Mouse (Mus musculus) bone marrow, adult 2 months (tissue): ENCODE measurements at regions not wholly inside any gene's neighbourhood (a gene's known extent, or its start where the extent isn't known, plus 50 kb on each side); places are given as distances from the start of the nearest gene placed in this dataset.

Source experiments
- CTCF ChIP-seq: fragments of 200-500 bp; IDR thresholded peaks from 2 replicates; pipeline ENCODE4 v1.5.1; 2011; ENCODE audit warnings: low read length, control low read depth; ENCODE audit not compliant: control insufficient read depth, insufficient read depth
- POLR2A ChIP-seq: fragments of 200-500 bp; IDR thresholded peaks from 2 replicates; pipeline ENCODE4 v1.6.1; 2011; ENCODE audit warnings: low read depth, mild to moderate bottlenecking, control low read depth, low read length, borderline replicate concordance; ENCODE audit not compliant: control insufficient read depth

DNA sequence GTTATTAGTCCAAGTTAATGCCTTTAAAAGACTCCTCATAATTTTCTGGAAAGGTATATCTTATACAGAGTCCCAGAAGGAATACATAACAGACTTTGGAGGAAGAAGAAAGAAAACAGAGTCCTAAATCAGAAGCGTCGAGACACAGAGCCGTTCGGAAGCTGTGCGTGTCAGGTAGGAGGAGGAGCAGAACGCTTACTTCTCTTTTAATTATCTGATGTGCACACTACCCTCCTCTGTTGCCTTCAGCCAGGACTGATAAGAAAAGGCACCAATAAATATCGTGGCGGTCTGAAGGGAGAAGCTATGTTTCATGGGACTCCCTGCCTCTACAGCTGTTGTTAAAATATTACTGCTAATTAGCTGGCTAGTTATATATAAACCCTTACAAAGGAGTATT, 296.2 kb downstream of the Dhx15 start:
- TF ChIP-seq CTCF (no peak), POLR2A (no peak)
